Mouse (Mus musculus) hindbrain, embryonic 14.5 days (tissue): Measurements from ENCODE around the gene Pcdh9. TPM values are rescaled to one million over a fixed set of nuclear protein-coding genes. Genes with fewer than 3 reads are reported as not detected.
A peak's percentile ranks its signal among the peaks of the same experiment; 100 is the strongest.

ENCODE experiments used
- ATAC-seq: fragments of 200-750 bp; cut with Nextera tagmentation; 2 replicates; pipeline ENCODE4 v1.8.0; 2017; ENCODE audit warnings: moderate number of reproducible peaks, mild to moderate bottlenecking, moderate TSS enrichment, moderate library complexity; ENCODE audit not compliant: low FRiP score
- DNase-seq: peaks from one replicate; pipeline ENCODE4 v3.0.0-alpha.2; 2015; ENCODE audit warnings: low spot score
- H3K27ac ChIP-seq: fragments of 300-500 bp; sonication (generic); 2 replicates; pipeline ENCODE4 v1.5.1; 2014; ENCODE audit warnings: mild to moderate bottlenecking, moderate library complexity
- H3K27me3 ChIP-seq: fragments of 300-500 bp; sonication (generic); 2 replicates; pipeline ENCODE4 v1.6.1; 2014; ENCODE audit warnings: mild to moderate bottlenecking, low read length, mixed read lengths; ENCODE audit not compliant: control insufficient read depth, insufficient read depth
- H3K36me3 ChIP-seq: fragments of 300-500 bp; sonication (generic); replicated peaks from 2 replicates; pipeline ENCODE4 v1.6.1; 2014; ENCODE audit not compliant: control insufficient read depth, insufficient read depth
- H3K4me1 ChIP-seq: fragments of 300-500 bp; sonication (generic); replicated peaks from 2 replicates; pipeline ENCODE4 v1.6.1; 2014; ENCODE audit warnings: antibody characterized with exemption, low read length, mixed read lengths; ENCODE audit not compliant: control insufficient read depth, insufficient read depth
- H3K4me2 ChIP-seq: fragments of 300-500 bp; sonication (generic); replicated peaks from 2 replicates; pipeline ENCODE4 v1.6.1; 2014; ENCODE audit warnings: mild to moderate bottlenecking, moderate library complexity
- H3K4me3 ChIP-seq: fragments of 300-500 bp; sonication (generic); replicated peaks from 2 replicates; pipeline ENCODE4 v1.5.1; 2014; ENCODE audit warnings: mild to moderate bottlenecking, low read length
- H3K9ac ChIP-seq: fragments of 300-500 bp; sonication (generic); 2 replicates; pipeline ENCODE4 v1.6.1; 2014
- H3K9me3 ChIP-seq: fragments of 300-500 bp; sonication (generic); 2 replicates; pipeline ENCODE4 v1.6.1; 2016; ENCODE audit warnings: low read length; ENCODE audit not compliant: control insufficient read depth
- WGBS: fragments of 180-500 bp; shearing (Covaris S2); extraction: QIAGEN DNeasy Blood & Tissue Kit; methylation state at CpG from one replicate; pipeline ENCODE4 v1.1.7; 2014; 5-methylcytosine and 5-hydroxymethylcytosine counted together
- polyA plus RNA-seq: library from polyadenylated mRNA; unstranded; fragments of >200 nt; fragmentation: Nextera tagmentation; extraction: Ambion mirVana; gene quantifications from 2 replicates; pipeline ENCODE4 v1.2.1, GENCODE M21; 2014

Pcdh9 gene
- polyA plus RNA-seq, 1 experiment from 2014 or later, result 177 TPM

- no peak overlapping the region for H3K4me2 ChIP-seq
- DNase-seq, result no peak
- no peaks in the 10 kb centered on the region for H3K4me1 ChIP-seq
- no peak overlapping the region for H3K9ac ChIP-seq
- H3K9me3 ChIP-seq, result no peaks in the 10 kb centered on the region
- ATAC-seq, result no peak
- H3K36me3 ChIP-seq, result no peaks in the 10 kb centered on the region
- no peaks in the 10 kb centered on the region for H3K27me3 ChIP-seq
- 66% methylated on average over 2 of the region's 2 CpGs for WGBS
- H3K27ac ChIP-seq, result no peak overlapping the region
- H3K4me3 ChIP-seq, result no peak overlapping the region
Observed at GRCm38 (mm10) chr14:93385090-93385489, 505.4 kb downstream of the Pcdh9 start.

- ATAC-seq (0 out of 2 replicates have a peak, but pooled peaks have one; percentile 70), DNase-seq (peak; percentile 55)
- no peak overlapping the region for H3K4me3 ChIP-seq
- no peak overlapping the region for H3K9ac ChIP-seq
- H3K9me3 ChIP-seq, result no peaks in the 10 kb centered on the region
- no peak overlapping the region for H3K27ac ChIP-seq
- H3K4me1 ChIP-seq, result no peaks in the 10 kb centered on the region
- no peak overlapping the region for H3K4me2 ChIP-seq
- H3K36me3 ChIP-seq, result no peaks in the 10 kb centered on the region
- 35% methylated on average over 4 of the region's 4 CpGs for WGBS
- no peaks in the 10 kb centered on the region for H3K27me3 ChIP-seq
Observed at GRCm38 (mm10) chr14:93381163-93381562, 509.3 kb downstream of the Pcdh9 start.

- 3% methylated on average over 1 of the region's 1 CpGs for WGBS
- Histone ChIP-seq H3K27ac (no peak overlapping the region), H3K4me1 (no peaks in the 10 kb centered on the region), H3K36me3 (no peaks in the 10 kb centered on the region), H3K27me3 (no peaks in the 10 kb centered on the region), H3K4me2 (no peak overlapping the region), H3K9ac (no peak overlapping the region), H3K4me3 (no peak overlapping the region), H3K9me3 (no peaks in the 10 kb centered on the region)
- peak; percentile 53; the same call in 1 of the 2 replicates for ATAC-seq
- DNase-seq, result no peak
Observed at GRCm38 (mm10) chr14:93380757-93381156, 509.7 kb downstream of the Pcdh9 start.

GRCm38 (mm10) chr14:93376159-93376558 lies 514.3 kb downstream of the Pcdh9 start:
- no peak overlapping the region for H3K9ac ChIP-seq
- ATAC-seq, result no peak
- no peak for DNase-seq
- H3K27ac ChIP-seq, result no peak overlapping the region
- H3K36me3 ChIP-seq, result no peaks in the 10 kb centered on the region
- no peaks in the 10 kb centered on the region for H3K9me3 ChIP-seq
- no peak overlapping the region for H3K4me3 ChIP-seq
- no peaks in the 10 kb centered on the region for H3K27me3 ChIP-seq
- 88% methylated on average over 4 of the region's 4 CpGs for WGBS
- H3K4me1 ChIP-seq, result no peaks in the 10 kb centered on the region
- no peak overlapping the region for H3K4me2 ChIP-seq

GRCm38 (mm10) chr14:93374181-93374580 lies 516.3 kb downstream of the Pcdh9 start:
- DNase-seq, result no peak
- Histone ChIP-seq H3K27me3 (no peaks in the 10 kb centered on the region), H3K36me3 (no peaks in the 10 kb centered on the region), H3K27ac (no peak overlapping the region), H3K4me3 (no peak overlapping the region), H3K4me2 (no peak overlapping the region), H3K9ac (no peak overlapping the region), H3K9me3 (no peaks in the 10 kb centered on the region), H3K4me1 (no peaks in the 10 kb centered on the region)
- no peak for ATAC-seq
- WGBS, result 74% methylated on average over 4 of the region's 4 CpGs

GRCm38 (mm10) chr14:93354150-93354549 lies 536.3 kb downstream of the Pcdh9 start:
- H3K9ac ChIP-seq, result no peak overlapping the region
- ATAC-seq (no peak), DNase-seq (no peak)
- H3K36me3 ChIP-seq, result no peaks in the 10 kb centered on the region
- no peak overlapping the region for H3K4me3 ChIP-seq
- WGBS, result 87% methylated on average over 3 of the region's 3 CpGs
- H3K27ac ChIP-seq, result no peak overlapping the region
- H3K4me1 ChIP-seq, result no peaks in the 10 kb centered on the region
- H3K9me3 ChIP-seq, result no peaks in the 10 kb centered on the region
- H3K4me2 ChIP-seq, result no peak overlapping the region
- H3K27me3 ChIP-seq, result no peaks in the 10 kb centered on the region

GRCm38 (mm10) chr14:93350906-93351305 lies 539.6 kb downstream of the Pcdh9 start:
- DNase-seq, result peak; percentile 52
- H3K4me3 ChIP-seq, result no peak overlapping the region
- no peaks in the 10 kb centered on the region for H3K4me1 ChIP-seq
- H3K9ac ChIP-seq, result no peak overlapping the region
- H3K4me2 ChIP-seq, result no peak overlapping the region
- H3K27me3 ChIP-seq, result no peaks in the 10 kb centered on the region
- H3K27ac ChIP-seq, result no peak overlapping the region
- no peaks in the 10 kb centered on the region for H3K9me3 ChIP-seq
- whole genome bisulfite sequencing, result 33% methylated on average over 6 of the region's 6 CpGs
- H3K36me3 ChIP-seq, result no peaks in the 10 kb centered on the region
- ATAC-seq, result no peak

- Histone ChIP-seq H3K4me3 (no peak overlapping the region), H3K9me3 (no peaks in the 10 kb centered on the region), H3K9ac (no peak overlapping the region), H3K27ac (no peak overlapping the region), H3K4me2 (no peak overlapping the region), H3K36me3 (no peaks in the 10 kb centered on the region), H3K4me1 (no peaks in the 10 kb centered on the region), H3K27me3 (no peaks in the 10 kb centered on the region)
- no peak for DNase-seq
- ATAC-seq, result no peak
- WGBS, result 38% methylated on average over 7 of the region's 7 CpGs
Observed at GRCm38 (mm10) chr14:93349166-93349565, 541.3 kb downstream of the Pcdh9 start.

GRCm38 (mm10) chr14:93347031-93347430 lies 543.4 kb downstream of the Pcdh9 start:
- 34% methylated on average over 2 of the region's 2 CpGs for WGBS
- DNase-seq (no peak), ATAC-seq (no peak)
- no peak overlapping the region for H3K27ac ChIP-seq
- no peak overlapping the region for H3K9ac ChIP-seq
- H3K36me3 ChIP-seq, result no peaks in the 10 kb centered on the region
- H3K27me3 ChIP-seq, result no peaks in the 10 kb centered on the region
- no peaks in the 10 kb centered on the region for H3K9me3 ChIP-seq
- H3K4me1 ChIP-seq, result no peaks in the 10 kb centered on the region
- H3K4me2 ChIP-seq, result no peak overlapping the region
- H3K4me3 ChIP-seq, result no peak overlapping the region

GRCm38 (mm10) chr14:93342781-93343180 lies 547.7 kb downstream of the Pcdh9 start:
- no peak overlapping the region for H3K27ac ChIP-seq
- H3K4me3 ChIP-seq, result no peak overlapping the region
- H3K27me3 ChIP-seq, result no peaks in the 10 kb centered on the region
- 56% methylated on average over 3 of the region's 3 CpGs for WGBS
- no peaks in the 10 kb centered on the region for H3K4me1 ChIP-seq
- ATAC-seq (no peak), DNase-seq (no peak)
- H3K4me2 ChIP-seq, result no peak overlapping the region
- H3K9me3 ChIP-seq, result no peaks in the 10 kb centered on the region
- H3K36me3 ChIP-seq, result no peaks in the 10 kb centered on the region
- H3K9ac ChIP-seq, result no peak overlapping the region
